Mouse (Mus musculus) limb, embryonic 13.5 days (tissue): ENCODE measurements around the gene Mindy3. TPM values are rescaled to one million over a fixed set of nuclear protein-coding genes. Genes with fewer than 3 reads are reported as not detected.

Source experiments
- ATAC-seq: fragments of 200-750 bp; cut with Nextera tagmentation; 2 replicates; pipeline ENCODE4 v1.8.0; 2017; ENCODE audit warnings: low read depth, moderate number of reproducible peaks, moderate TSS enrichment; ENCODE audit not compliant: low FRiP score
- H3K27ac ChIP-seq: fragments of 300-500 bp; sonication (generic); 2 replicates; pipeline ENCODE4 v1.5.1; 2015; ENCODE audit warnings: inconsistent platforms, mild to moderate bottlenecking, moderate library complexity
- H3K27me3 ChIP-seq: fragments of 300-500 bp; sonication (generic); 2 replicates; pipeline ENCODE4 v1.6.1; 2015; ENCODE audit warnings: mild to moderate bottlenecking, inconsistent platforms
- H3K36me3 ChIP-seq: fragments of 300-500 bp; sonication (generic); 2 replicates; pipeline ENCODE4 v1.6.1; 2015; ENCODE audit warnings: inconsistent platforms, mild to moderate bottlenecking, moderate library complexity
- H3K4me1 ChIP-seq: fragments of 300-500 bp; sonication (generic); 2 replicates; pipeline ENCODE4 v1.6.1; 2015; ENCODE audit warnings: inconsistent platforms
- H3K4me2 ChIP-seq: fragments of 300-500 bp; sonication (generic); replicated peaks from 2 replicates; pipeline ENCODE4 v1.6.1; 2015; ENCODE audit warnings: inconsistent platforms, mild to moderate bottlenecking, moderate library complexity
- H3K4me3 ChIP-seq: fragments of 300-500 bp; sonication (generic); 2 replicates; pipeline ENCODE4 v1.5.1; 2015; ENCODE audit warnings: moderate library complexity, mild to moderate bottlenecking, inconsistent platforms
- H3K9ac ChIP-seq: fragments of 300-500 bp; sonication (generic); 2 replicates; pipeline ENCODE4 v1.6.1; 2015; ENCODE audit warnings: mild to moderate bottlenecking, inconsistent platforms
- H3K9me3 ChIP-seq: fragments of 300-500 bp; sonication (generic); 2 replicates; pipeline ENCODE4 v1.6.1; 2016; ENCODE audit warnings: inconsistent platforms
- WGBS: fragments of 180-500 bp; shearing (Covaris S2); methylation state at CpG from one replicate; pipeline ENCODE4 v1.1.7; 2015; 5-methylcytosine and 5-hydroxymethylcytosine counted together
- polyA plus RNA-seq: library from polyadenylated mRNA; unstranded; fragments of >200 nt; fragmentation: Nextera tagmentation; extraction: Ambion mirVana; gene quantifications from 2 replicates; pipeline ENCODE4 v1.2.1, GENCODE M21; 2015

Mindy3 gene
- polyA plus RNA-seq, 1 experiment from 2014 or later, result 22.1 TPM

DNA sequence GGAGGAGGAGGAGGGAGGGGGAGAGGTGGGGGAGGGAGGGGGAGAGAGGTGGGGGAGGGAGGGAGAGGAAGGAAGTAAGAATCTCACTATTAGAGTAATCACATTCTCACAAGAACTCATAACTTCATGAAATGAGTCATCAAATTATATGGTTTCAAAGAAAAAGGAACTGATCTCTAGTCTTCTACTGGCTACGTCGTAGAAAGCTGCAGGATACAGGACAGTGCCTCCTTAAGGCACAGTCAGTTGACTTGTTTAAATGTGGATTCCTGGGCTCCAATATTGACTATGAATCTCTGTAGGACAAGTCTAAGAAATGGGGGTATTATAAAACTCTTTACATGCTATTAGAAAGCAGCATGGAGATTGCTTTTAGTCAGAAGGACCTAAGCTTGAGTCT is 12.5 kb downstream of the Mindy3 start:
- WGBS, result 91% methylated on average over 2 of the region's 2 CpGs
- Histone ChIP-seq H3K9ac (no peak overlapping the region), H3K36me3 (no peaks in the 10 kb centered on the region; the same call in 1 of the 2 replicates), H3K4me2 (no peak overlapping the region), H3K27ac (no peak overlapping the region), H3K4me1 (no peaks in the 10 kb centered on the region), H3K9me3 (no peaks in the 10 kb centered on the region), H3K4me3 (no peak overlapping the region), H3K27me3 (no peaks in the 10 kb centered on the region)
- no peak for ATAC-seq

DNA sequence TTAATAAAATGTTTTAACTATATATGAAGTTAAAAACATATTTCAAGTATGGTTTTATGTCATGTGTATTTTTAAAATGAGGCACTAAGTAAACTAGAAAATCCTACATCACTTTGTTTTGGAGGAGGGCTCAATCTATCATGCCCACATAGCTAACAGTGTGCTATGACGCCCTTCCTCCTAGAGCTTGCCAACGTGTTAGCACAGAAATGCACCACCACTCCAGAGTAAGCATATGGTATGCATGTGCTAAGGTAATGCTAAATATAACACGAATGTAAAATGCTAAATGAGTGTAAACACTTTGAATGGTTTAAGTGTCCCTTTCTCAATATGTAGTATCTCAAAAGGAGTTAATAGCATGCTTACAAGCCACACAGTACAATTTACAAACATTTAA is 16.8 kb downstream of the Mindy3 start:
- no peak for ATAC-seq
- Histone ChIP-seq H3K36me3 (no peaks in the 10 kb centered on the region), H3K4me1 (no peaks in the 10 kb centered on the region), H3K4me2 (no peak overlapping the region), H3K9me3 (no peaks in the 10 kb centered on the region), H3K4me3 (no peak overlapping the region), H3K27ac (no peak overlapping the region), H3K27me3 (no peaks in the 10 kb centered on the region), H3K9ac (no peak overlapping the region)
- WGBS, result 78% methylated on average over 3 of the region's 3 CpGs

DNA sequence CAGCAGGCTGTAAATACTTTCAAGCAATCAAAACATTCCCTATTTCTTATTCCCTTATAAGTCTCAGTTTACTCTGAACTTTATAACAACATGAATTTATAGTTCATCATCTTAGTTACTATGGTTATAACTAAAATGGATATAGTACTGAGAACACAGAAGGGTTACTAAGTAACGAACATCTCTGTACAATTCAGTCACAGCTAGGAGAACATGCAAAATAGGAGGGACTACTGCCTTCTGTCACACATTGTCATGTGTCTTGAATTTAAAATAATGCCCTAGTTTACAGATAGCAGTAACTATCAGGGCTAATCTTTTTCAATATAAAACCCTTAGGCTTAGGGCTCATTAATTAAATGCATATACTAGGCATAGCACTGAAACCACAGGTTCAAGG is 18.1 kb downstream of the Mindy3 start:
- Histone ChIP-seq H3K27me3 (no peaks in the 10 kb centered on the region), H3K9ac (no peak overlapping the region), H3K36me3 (no peaks in the 10 kb centered on the region), H3K9me3 (no peaks in the 10 kb centered on the region), H3K27ac (no peak overlapping the region), H3K4me1 (no peaks in the 10 kb centered on the region), H3K4me3 (no peak overlapping the region), H3K4me2 (no peak overlapping the region)
- WGBS, result 92% methylated on average over 1 of the region's 1 CpGs
- ATAC-seq, result no peak

DNA sequence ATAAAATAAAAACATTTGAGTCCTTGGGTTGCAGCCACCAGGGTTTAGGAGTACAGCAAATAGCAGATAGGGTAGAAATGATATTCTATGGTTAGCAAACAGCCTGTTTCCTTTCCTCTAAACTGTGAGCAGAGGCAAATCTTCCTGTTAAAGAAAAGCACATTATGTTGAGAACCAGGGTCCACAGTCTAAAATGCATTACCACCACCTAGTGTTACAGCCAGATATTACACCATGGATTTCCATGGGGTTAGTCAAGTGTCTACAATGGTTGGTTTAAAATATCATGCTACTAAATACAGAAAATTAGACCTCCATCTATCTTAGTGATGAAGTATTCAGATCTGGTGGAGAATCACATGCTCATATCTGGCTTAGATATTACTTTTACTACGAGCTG is 30.2 kb downstream of the Mindy3 start:
- H3K4me2 ChIP-seq, result no peak overlapping the region
- 56% methylated on average over 1 of the region's 1 CpGs for WGBS
- H3K36me3 ChIP-seq, result peaks cover 14% of the 10 kb centered on the region
- no peaks in the 10 kb centered on the region for H3K27me3 ChIP-seq
- no peaks in the 10 kb centered on the region for H3K4me1 ChIP-seq
- no peak overlapping the region for H3K4me3 ChIP-seq
- no peaks in the 10 kb centered on the region for H3K9me3 ChIP-seq
- 0 out of 2 replicates have a peak, but pooled peaks have one; percentile 67 for ATAC-seq
- no peak overlapping the region for H3K27ac ChIP-seq
- H3K9ac ChIP-seq, result no peak overlapping the region

DNA sequence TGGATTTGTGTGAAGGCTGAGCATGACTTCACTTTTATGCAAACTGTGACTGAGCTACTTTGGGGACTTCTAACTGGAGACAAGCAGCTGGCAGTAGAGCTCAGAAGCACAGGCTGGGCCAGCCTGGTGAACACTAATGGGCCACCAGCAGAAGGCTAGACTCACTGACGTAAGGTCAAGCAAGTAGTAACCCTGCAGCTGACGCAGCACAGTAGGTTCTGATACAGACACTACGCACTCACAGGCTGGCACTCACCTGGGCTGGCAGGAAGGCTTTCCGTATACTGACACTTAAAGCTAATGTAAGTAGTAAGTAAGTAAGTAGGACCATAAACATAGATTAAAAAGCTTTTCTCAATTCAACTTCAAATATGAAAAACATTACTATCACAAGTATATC is 30.7 kb downstream of the Mindy3 start:
- no peaks in the 10 kb centered on the region for H3K4me1 ChIP-seq
- no peaks in the 10 kb centered on the region for H3K9me3 ChIP-seq
- no peak overlapping the region for H3K9ac ChIP-seq
- H3K4me3 ChIP-seq, result no peak overlapping the region
- peaks cover 14% of the 10 kb centered on the region for H3K36me3 ChIP-seq
- H3K27me3 ChIP-seq, result no peaks in the 10 kb centered on the region
- 94% methylated on average over 4 of the region's 4 CpGs for WGBS
- H3K27ac ChIP-seq, result no peak overlapping the region
- no peak overlapping the region for H3K4me2 ChIP-seq
- no peak for ATAC-seq

DNA sequence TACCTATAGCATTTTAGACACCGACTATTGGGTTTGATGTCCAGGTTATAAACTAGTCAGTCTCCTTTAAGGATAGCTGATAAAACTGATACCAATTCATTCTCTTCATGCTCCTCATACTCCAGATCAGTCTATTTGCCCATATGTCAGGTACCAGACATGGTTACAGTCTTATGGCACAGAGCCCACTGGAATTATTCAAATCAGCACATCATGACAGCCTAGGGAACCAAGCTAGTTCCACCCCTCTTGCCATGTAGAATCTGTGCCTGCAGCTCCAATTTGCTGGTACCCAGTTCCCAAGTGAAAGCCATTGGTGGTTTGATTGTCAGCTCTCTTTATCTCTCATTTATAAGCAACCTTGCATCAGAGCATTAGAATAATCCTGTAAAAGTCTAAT is 34.9 kb downstream of the Mindy3 start:
- H3K4me3 ChIP-seq, result no peak overlapping the region
- H3K4me1 ChIP-seq, result peaks cover 21% of the 10 kb centered on the region
- H3K4me2 ChIP-seq, result no peak overlapping the region
- no peak overlapping the region for H3K9ac ChIP-seq
- H3K9me3 ChIP-seq, result no peaks in the 10 kb centered on the region
- H3K36me3 ChIP-seq, result peaks cover 14% of the 10 kb centered on the region
- no peak overlapping the region for H3K27ac ChIP-seq
- 89% methylated on average over 1 of the region's 1 CpGs for WGBS
- H3K27me3 ChIP-seq, result no peaks in the 10 kb centered on the region
- no peak for ATAC-seq

DNA sequence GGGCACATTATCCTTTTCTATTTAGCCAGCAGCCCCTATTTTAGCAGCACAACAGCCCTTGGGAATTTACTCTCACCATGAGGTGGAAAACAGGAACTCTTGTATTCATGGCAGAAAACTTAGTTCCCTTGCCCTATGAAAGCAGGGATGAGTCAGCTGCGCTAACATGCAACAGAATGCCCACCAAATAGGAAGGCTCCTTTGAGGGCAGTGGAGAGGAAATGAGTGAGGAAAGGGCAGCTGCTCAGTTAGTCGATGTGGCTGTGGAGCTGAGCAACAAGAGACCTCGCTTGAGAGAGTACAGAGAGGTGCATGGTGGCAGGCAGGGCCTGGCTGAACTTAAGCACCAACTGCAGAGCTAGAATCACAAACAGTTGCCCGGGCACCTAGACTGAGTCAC is 36.6 kb downstream of the Mindy3 start:
- no peak for ATAC-seq
- no peak overlapping the region for H3K4me3 ChIP-seq
- 62% methylated on average over 4 of the region's 4 CpGs for WGBS

DNA sequence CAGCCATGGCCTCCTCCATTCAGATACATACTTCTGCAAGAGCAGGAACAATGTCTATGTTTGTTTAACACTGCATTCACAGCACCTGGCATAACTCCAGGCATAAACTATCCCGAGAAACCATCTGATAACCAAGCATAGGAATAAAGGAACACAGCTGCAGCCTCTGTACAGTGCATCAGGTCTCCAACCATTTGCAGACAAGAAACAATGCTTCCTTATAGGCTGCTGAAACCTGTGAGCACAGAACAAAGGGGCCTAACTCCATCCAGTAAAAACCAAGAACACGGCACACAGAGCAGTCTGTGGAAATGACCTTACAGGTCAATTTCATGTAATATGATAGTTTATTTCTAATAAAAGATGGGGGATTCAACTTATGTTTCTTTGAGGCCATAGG is 39.0 kb downstream of the Mindy3 start:
- Histone ChIP-seq H3K4me1 (peaks cover 21% of the 10 kb centered on the region), H3K9ac (no peak overlapping the region), H3K36me3 (peaks cover 8% of the 10 kb centered on the region), H3K27ac (peak overlapping the region; percentile 11; the same call in 1 of the 2 replicates), H3K4me3 (no peak overlapping the region), H3K4me2 (no peak overlapping the region), H3K27me3 (no peaks in the 10 kb centered on the region), H3K9me3 (no peaks in the 10 kb centered on the region)
- 0 out of 2 replicates have a peak, but pooled peaks have one; percentile 26 for ATAC-seq
- WGBS, result 35% methylated on average over 2 of the region's 2 CpGs

More for the DNA sequence above, 36.6 kb downstream of the Mindy3 start:
- peak overlapping the region; percentile 48; the same call in 1 of the 2 replicates for H3K27ac ChIP-seq
- H3K4me1 ChIP-seq, result peaks cover 21% of the 10 kb centered on the region
- H3K9ac ChIP-seq, result no peak overlapping the region
- peaks cover 14% of the 10 kb centered on the region for H3K36me3 ChIP-seq
- H3K4me2 ChIP-seq, result no peak overlapping the region
- H3K9me3 ChIP-seq, result no peaks in the 10 kb centered on the region
- no peaks in the 10 kb centered on the region for H3K27me3 ChIP-seq

DNA sequence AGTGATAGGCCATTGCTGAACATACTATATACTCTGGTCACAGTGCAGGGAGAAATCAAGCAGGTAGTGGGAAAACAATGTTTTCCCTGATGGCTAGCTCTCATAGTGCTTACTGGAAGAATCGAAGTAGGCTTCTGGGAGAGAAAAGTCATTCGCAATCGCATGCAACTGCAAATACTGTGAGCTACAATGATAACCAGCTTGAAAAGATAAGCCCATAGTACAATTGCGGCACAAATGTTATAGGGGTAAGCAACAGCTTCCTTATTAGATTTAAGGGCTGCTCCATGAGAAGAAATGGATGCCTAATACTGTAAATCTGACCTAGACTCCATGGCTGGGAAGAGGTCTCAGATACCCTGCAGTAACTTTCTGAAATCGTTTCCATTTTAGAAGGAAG is 40.7 kb downstream of the Mindy3 start:
- Histone ChIP-seq H3K4me1 (peaks cover 26% of the 10 kb centered on the region), H3K4me2 (no peak overlapping the region), H3K9me3 (no peaks in the 10 kb centered on the region), H3K36me3 (no peaks in the 10 kb centered on the region), H3K4me3 (no peak overlapping the region), H3K9ac (no peak overlapping the region), H3K27ac (no peak overlapping the region), H3K27me3 (no peaks in the 10 kb centered on the region)
- WGBS, result 89% methylated on average over 5 of the region's 5 CpGs
- no peak for ATAC-seq

DNA sequence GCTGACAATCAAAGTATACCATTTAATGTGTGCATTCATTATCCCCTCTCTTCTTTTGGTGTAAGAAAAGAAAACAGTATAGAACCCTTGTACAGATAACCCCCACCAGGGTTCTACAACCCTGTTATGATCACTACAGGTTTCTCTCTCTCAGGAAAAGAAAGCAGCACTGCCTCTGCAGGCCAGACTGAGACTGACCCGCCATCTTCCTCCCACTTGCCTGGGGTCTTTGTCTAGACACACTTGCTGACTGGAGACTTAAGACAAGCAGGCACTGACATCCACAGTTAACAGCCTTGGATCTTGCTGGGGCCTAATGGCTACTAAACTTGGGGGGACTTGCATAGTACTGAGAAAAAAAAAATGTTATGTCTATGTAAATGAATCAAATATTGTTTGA is 42.2 kb downstream of the Mindy3 start:
- Histone ChIP-seq H3K27ac (no peak overlapping the region), H3K4me1 (peaks cover 16% of the 10 kb centered on the region), H3K9ac (no peak overlapping the region), H3K36me3 (no peaks in the 10 kb centered on the region), H3K4me3 (no peak overlapping the region), H3K27me3 (no peaks in the 10 kb centered on the region), H3K9me3 (no peaks in the 10 kb centered on the region), H3K4me2 (no peak overlapping the region)
- 46% methylated on average over 1 of the region's 1 CpGs for WGBS
- ATAC-seq, result no peak

DNA sequence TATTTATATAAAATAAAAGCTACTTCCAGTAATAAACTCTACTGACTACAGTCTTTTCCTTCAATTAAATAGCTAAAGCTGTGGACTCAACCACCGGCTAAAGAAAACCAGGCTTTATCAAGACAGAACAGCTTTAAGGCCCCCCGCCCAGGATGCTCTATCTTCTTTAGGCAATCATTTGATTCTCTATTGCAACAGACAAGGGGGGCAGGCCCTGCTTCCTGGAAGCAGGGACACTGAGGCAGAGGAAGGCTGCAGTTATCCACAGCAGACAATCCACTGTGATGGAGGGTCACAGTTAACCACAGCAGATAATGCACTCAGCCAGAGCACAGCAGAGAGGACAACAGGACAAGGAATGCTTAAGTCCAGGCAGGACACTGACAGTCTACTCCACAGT is 46.4 kb downstream of the Mindy3 start:
- ATAC-seq, result no peak
- WGBS, result 90% methylated on average over 2 of the region's 2 CpGs

DNA sequence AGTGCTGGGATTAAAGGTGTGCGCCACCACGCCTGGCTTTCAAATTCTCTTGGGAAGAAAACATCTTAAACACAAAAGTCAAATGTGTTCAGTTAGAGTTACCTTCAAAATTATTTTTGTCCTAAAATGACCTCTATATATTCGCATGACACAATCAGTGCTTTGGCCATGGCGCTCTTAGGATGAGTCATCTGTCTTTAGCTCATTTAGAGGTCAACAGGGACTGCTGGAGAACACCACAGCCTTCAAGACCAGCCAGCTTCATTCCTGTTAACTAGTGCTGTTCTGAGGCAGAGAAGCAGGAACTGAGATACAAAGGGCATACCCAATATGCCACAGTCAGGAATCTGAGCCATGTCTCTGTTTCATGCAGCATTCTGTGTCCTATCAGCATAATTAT is 47.9 kb downstream of the Mindy3 start:
- Histone ChIP-seq H3K9me3 (no peaks in the 10 kb centered on the region), H3K27me3 (no peaks in the 10 kb centered on the region), H3K9ac (no peak overlapping the region), H3K4me1 (peaks cover 5% of the 10 kb centered on the region; the same call in 1 of the 2 replicates), H3K36me3 (peaks cover 4% of the 10 kb centered on the region), H3K4me2 (no peak overlapping the region), H3K4me3 (no peak overlapping the region), H3K27ac (no peak overlapping the region)
- ATAC-seq, result no peak
- WGBS, result 94% methylated on average over 4 of the region's 4 CpGs

More for the DNA sequence above, 46.4 kb downstream of the Mindy3 start:
- Histone ChIP-seq H3K27ac (no peak overlapping the region), H3K36me3 (peaks cover 4% of the 10 kb centered on the region), H3K9me3 (no peaks in the 10 kb centered on the region), H3K9ac (no peak overlapping the region), H3K4me2 (no peak overlapping the region), H3K4me3 (no peak overlapping the region), H3K27me3 (no peaks in the 10 kb centered on the region), H3K4me1 (peaks cover 5% of the 10 kb centered on the region; the same call in 1 of the 2 replicates)

DNA sequence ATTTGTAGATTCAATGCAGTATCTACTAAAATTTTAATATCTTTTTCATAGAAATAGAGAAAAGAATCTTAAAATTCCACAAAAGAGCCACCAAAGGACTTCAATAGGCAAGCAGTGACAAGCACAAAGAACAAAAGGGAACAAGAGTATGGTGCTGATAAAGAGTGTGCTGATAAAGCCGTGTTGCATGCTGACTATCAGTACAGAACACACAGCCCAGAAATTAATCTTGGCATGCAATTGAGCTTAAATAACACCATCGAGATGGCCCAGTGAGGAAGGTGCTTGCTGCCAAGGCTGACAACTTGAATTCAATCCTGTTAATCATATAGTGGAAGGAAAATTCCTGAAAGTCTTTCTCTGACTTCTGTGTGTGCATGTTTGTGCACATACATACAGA is 50.8 kb downstream of the Mindy3 start:
- Histone ChIP-seq H3K27me3 (no peaks in the 10 kb centered on the region), H3K4me2 (no peak overlapping the region), H3K4me3 (no peak overlapping the region), H3K4me1 (no peaks in the 10 kb centered on the region), H3K27ac (no peak overlapping the region), H3K9ac (no peak overlapping the region), H3K36me3 (peaks cover 5% of the 10 kb centered on the region), H3K9me3 (no peaks in the 10 kb centered on the region)
- 89% methylated on average over 2 of the region's 2 CpGs for WGBS
- no peak for ATAC-seq
